Comparison of ENCODE assay signal across 21 mouse cellular contexts in genomic region chr1:148707657-148708056, GRCm38 (mm10).
DNase-seq lines count a peak whose midpoint lies in the region; ATAC-seq and TF ChIP-seq lines count a peak whose summit lies in the region.
"Had no signal": no experiment of that assay in that cellular context is flagged by ENCODE, and none has a peak within 500 bp of the region (broad histone marks: within the 10 kb centered on the region; RNA-seq: fewer than 3 reads in every experiment).

No protein-coding gene starts in this region.

- no peak overlapping the region for H3K4me2 ChIP-seq in embryonic facial prominence, embryonic 14.5 days (ENCODE audit: low read depth, low read length)
- no peak overlapping the region for H3K4me2 ChIP-seq in liver, postnatal 0 days (ENCODE audit: low read depth, low read length)
- H3K4me2 ChIP-seq: embryonic facial prominence, embryonic 12.5 days; forebrain, embryonic 13.5 days; hindbrain, embryonic 12.5 days had no signal

- no peak; the same call in 1 of the 2 replicates for ATAC-seq in embryonic facial prominence, embryonic 14.5 days (ENCODE audit: low read depth)
- no peak for ATAC-seq in liver, postnatal 0 days
- ATAC-seq: forebrain, embryonic 13.5 days; forebrain, postnatal 0 days; hindbrain, embryonic 16.5 days; inflammation-experienced regulatory T-cells, adult 6 months had no signal

- TF ChIP-seq POLR2A in heart, adult 2 months (IDR thresholded peaks at IDR 0.05; ENCODE audit: insufficient read depth, low read depth, low read length) = no peak

- no peak for DNase-seq in heart, adult 2 months
- no peak for DNase-seq in heart, postnatal 14 days
- DNase-seq in right cerebral cortex, adult 18-20 months = peak; percentile 11
- no peak for DNase-seq in right cerebral cortex, postnatal 10 days (ENCODE audit: low spot score in 2 of 2)
- peak; percentile 26 for DNase-seq in embryonic facial prominence, embryonic 14.5 days (ENCODE audit: low spot score)
- DNase-seq in telencephalon, adult 2 months (ENCODE audit: low read depth, low spot score) = peak; percentile 32
- DNase-seq in gastrocnemius, adult 8-10 months (ENCODE audit: low spot score in 2 of 2) = no peak
- no peak for DNase-seq in liver, postnatal 0 days
- DNase-seq: adrenal gland, adult 8-10 months; cerebellum, adult 2 months; cerebellum, postnatal 10 days; forebrain, postnatal 0 days; gastrocnemius, postnatal 10 days; heart, postnatal 4 days; kidney, adult 11 months had no signal

- H3K9me3 ChIP-seq in embryonic facial prominence, embryonic 14.5 days (ENCODE audit: control insufficient read depth, low read length) = no peaks in the 10 kb centered on the region
- H3K9me3 ChIP-seq in liver, postnatal 0 days (ENCODE audit: low read length) = no peaks in the 10 kb centered on the region
- H3K9me3 ChIP-seq: embryonic facial prominence, embryonic 12.5 days; forebrain, embryonic 13.5 days; heart, embryonic 10.5 days; hindbrain, embryonic 12.5 days had no signal

- H3K36me3 ChIP-seq in heart, adult 2 months (ENCODE audit: control insufficient read depth, insufficient read depth, low read length) = no peaks in the 10 kb centered on the region
- no peaks in the 10 kb centered on the region for H3K36me3 ChIP-seq in embryonic facial prominence, embryonic 14.5 days (ENCODE audit: control insufficient read depth, insufficient read depth, low read length)
- no peaks in the 10 kb centered on the region for H3K36me3 ChIP-seq in liver, postnatal 0 days (replicated peaks; ENCODE audit: insufficient read depth, low read length)
- H3K36me3 ChIP-seq: embryonic facial prominence, embryonic 12.5 days; heart, embryonic 10.5 days; hindbrain, embryonic 12.5 days had no signal

- H3K9ac ChIP-seq in heart, adult 2 months (ENCODE audit: low read depth, low read length) = no peak overlapping the region
- H3K9ac ChIP-seq in embryonic facial prominence, embryonic 14.5 days (ENCODE audit: low read depth, low read length) = no peak overlapping the region
- H3K9ac ChIP-seq in liver, postnatal 0 days (replicated peaks) = no peak overlapping the region
- H3K9ac ChIP-seq: embryonic facial prominence, embryonic 12.5 days; forebrain, embryonic 13.5 days; forebrain, postnatal 0 days; hindbrain, embryonic 12.5 days had no signal

- intact Hi-C loops in heart, adult 2 months (cut with DNase I) = no loop called here
- intact Hi-C loops in heart, postnatal 14 days (cut with DNase I) = no loop called here

- no peak overlapping the region for H3K4me3 ChIP-seq in heart, adult 2 months
- H3K4me3 ChIP-seq in embryonic facial prominence, embryonic 14.5 days (ENCODE audit: low read depth, low read length) = no peak overlapping the region
- H3K4me3 ChIP-seq in liver, postnatal 0 days (ENCODE audit: low read depth, low read length) = no peak overlapping the region
- H3K4me3 ChIP-seq: embryonic facial prominence, embryonic 12.5 days; forebrain, embryonic 13.5 days; heart, embryonic 10.5 days; hindbrain, embryonic 12.5 days had no signal

- H3K4me1 ChIP-seq in heart, adult 2 months (ENCODE audit: control insufficient read depth, insufficient read depth, low read length) = no peaks in the 10 kb centered on the region
- no peaks in the 10 kb centered on the region for H3K4me1 ChIP-seq in embryonic facial prominence, embryonic 14.5 days (ENCODE audit: control insufficient read depth, insufficient read depth, low read length)
- no peaks in the 10 kb centered on the region for H3K4me1 ChIP-seq in liver, postnatal 0 days (ENCODE audit: insufficient read depth)
- H3K4me1 ChIP-seq: embryonic facial prominence, embryonic 12.5 days; forebrain, embryonic 13.5 days; heart, embryonic 10.5 days; hindbrain, embryonic 12.5 days had no signal

- H3K79me2 ChIP-seq in heart, adult 2 months (replicated peaks; ENCODE audit: control insufficient read depth, insufficient read depth, low read length) = no peaks in the 10 kb centered on the region

- no peak for TF ChIP-seq EP300 in heart, adult 2 months (IDR thresholded peaks at IDR 0.05; ENCODE audit: insufficient read depth, low read depth, low read length)
- TF ChIP-seq EP300 in liver, postnatal 0 days (IDR thresholded peaks at IDR 0.05; ENCODE audit: low read depth) = no peak

- H3K27me3 ChIP-seq in heart, adult 2 months (ENCODE audit: control insufficient read depth, insufficient read depth, low read length) = no peaks in the 10 kb centered on the region
- H3K27me3 ChIP-seq in embryonic facial prominence, embryonic 14.5 days (replicated peaks; ENCODE audit: control insufficient read depth, insufficient read depth, low read length) = no peaks in the 10 kb centered on the region
- no peaks in the 10 kb centered on the region for H3K27me3 ChIP-seq in liver, postnatal 0 days (ENCODE audit: insufficient read depth, low read length)
- H3K27me3 ChIP-seq: embryonic facial prominence, embryonic 12.5 days; forebrain, embryonic 13.5 days; hindbrain, embryonic 12.5 days had no signal

- peak overlapping the region; percentile 28; the same call in 1 of the 2 replicates for H3K27ac ChIP-seq in heart, adult 2 months
- H3K27ac ChIP-seq in embryonic facial prominence, embryonic 14.5 days (replicated peaks; ENCODE audit: low read depth, low read length) = no peak overlapping the region
- no peak overlapping the region for H3K27ac ChIP-seq in liver, postnatal 0 days (ENCODE audit: low read depth)
- H3K27ac ChIP-seq: embryonic facial prominence, embryonic 12.5 days; forebrain, embryonic 13.5 days; heart, embryonic 10.5 days; hindbrain, embryonic 12.5 days had no signal

- no peak for TF ChIP-seq CTCF in heart, adult 2 months (IDR thresholded peaks at IDR 0.05)
- no peak for TF ChIP-seq CTCF in liver, postnatal 0 days (IDR thresholded peaks at IDR 0.05; ENCODE audit: low read depth)

Comparison
In these comparisons a context has a peak if more than half of its experiments do, and no peak if none do; other contexts are left out.
1. DNase-seq: peak in right cerebral cortex, adult 18-20 months (single experiment), embryonic facial prominence, embryonic 14.5 days (single experiment) and telencephalon, adult 2 months (single experiment); none in heart, adult 2 months (0 of 2), heart, postnatal 14 days (0 of 2), right cerebral cortex, postnatal 10 days (0 of 2), gastrocnemius, adult 8-10 months (0 of 2) and liver, postnatal 0 days (single experiment).